Mouse (Mus musculus) ES-Bruce4 (cell line): ENCODE results near the gene Klf4.

ENCODE experiments used
- EP300 ChIP-seq: IDR thresholded peaks from 2 replicates; pipeline ENCODE4 v1.6.1; 2011; ENCODE audit warnings: low read depth, low read length; ENCODE audit not compliant: insufficient read depth
- POLR2A ChIP-seq: IDR thresholded peaks from one replicate; pipeline ENCODE4 v1.8.1; 2011; ENCODE audit warnings: low read length; ENCODE audit not compliant: insufficient read depth

DNA sequence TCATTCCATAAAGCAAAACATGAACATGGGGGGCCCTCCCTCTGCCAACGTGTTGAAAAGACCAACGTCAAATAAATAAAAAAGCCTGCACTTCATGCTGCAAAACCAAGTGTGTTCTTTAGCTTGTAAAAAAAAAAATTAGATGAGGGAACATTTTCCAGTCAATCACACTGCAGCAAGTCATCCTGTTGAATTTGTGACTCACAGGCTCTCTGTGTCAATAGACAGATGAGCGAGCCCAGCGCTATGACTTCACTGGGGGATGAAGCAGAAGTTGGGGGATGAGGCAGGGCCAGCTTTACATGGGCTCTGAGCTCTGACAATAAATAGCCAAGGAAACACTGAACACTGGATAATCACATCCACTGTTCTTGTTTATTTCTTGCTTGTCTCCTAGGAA, 9.4 kb upstream of the Klf4 start:
- no peak for TF ChIP-seq EP300
- no peak for TF ChIP-seq POLR2A
